Mouse (Mus musculus) brain, embryonic 14.5 days (tissue): ENCODE results near the gene Gm42791.

Experiments used
- CTCF ChIP-seq: fragments of 200-500 bp; IDR thresholded peaks from 2 replicates; pipeline ENCODE4 v1.5.1; 2012; ENCODE audit warnings: inconsistent platforms, mild to moderate bottlenecking, moderate library complexity, borderline replicate concordance; ENCODE audit not compliant: insufficient read depth, insufficient read length; ENCODE audit errors: extremely low read depth
- POLR2A ChIP-seq: fragments of 200-500 bp; IDR thresholded peaks from 2 replicates; pipeline ENCODE4 v1.6.1; 2012; ENCODE audit warnings: mild to moderate bottlenecking, inconsistent platforms, borderline replicate concordance; ENCODE audit not compliant: poor library complexity, insufficient read depth, insufficient read length, severe bottlenecking; ENCODE audit errors: extremely low read depth

DNA sequence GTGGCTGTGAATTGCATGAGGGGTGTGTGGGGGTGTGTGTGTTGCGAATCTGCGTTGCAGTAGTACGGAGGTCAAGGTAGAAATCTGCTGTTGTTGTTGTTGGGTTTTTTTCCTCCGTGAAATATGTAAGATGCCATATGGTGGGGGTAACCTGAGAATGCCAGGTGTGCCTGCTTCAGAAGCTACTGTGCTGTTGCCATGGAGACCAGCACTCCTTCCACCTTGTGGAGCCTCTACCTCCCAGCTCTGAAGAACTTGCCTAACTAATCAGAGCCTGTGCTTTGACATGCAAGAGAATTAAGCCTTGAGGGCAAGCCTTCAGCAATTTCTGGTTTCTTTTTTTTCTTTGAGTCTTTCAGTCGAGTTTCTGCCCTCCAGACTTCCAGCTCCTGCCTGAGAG, 140.8 kb downstream of the Gm42791 start:
- TF ChIP-seq CTCF (no peak), POLR2A (no peak)
